Mouse (Mus musculus): ENCODE measurements at regions not wholly inside any gene's neighbourhood (a gene's known extent, or its start where the extent isn't known, plus 50 kb on each side); places are given as distances from the start of the nearest gene placed in this dataset.

GRCm38 (mm10) chr3:54493567-54493966, 132.7 kb downstream of the Postn start:
- no peak for ATAC-seq (ENCODE audit: insufficient number of reproducible peaks, insufficient read depth, low FRiP score, low TSS enrichment)
- WGBS: 79% methylated on average over 3 of the region's 3 CpGs

DNA sequence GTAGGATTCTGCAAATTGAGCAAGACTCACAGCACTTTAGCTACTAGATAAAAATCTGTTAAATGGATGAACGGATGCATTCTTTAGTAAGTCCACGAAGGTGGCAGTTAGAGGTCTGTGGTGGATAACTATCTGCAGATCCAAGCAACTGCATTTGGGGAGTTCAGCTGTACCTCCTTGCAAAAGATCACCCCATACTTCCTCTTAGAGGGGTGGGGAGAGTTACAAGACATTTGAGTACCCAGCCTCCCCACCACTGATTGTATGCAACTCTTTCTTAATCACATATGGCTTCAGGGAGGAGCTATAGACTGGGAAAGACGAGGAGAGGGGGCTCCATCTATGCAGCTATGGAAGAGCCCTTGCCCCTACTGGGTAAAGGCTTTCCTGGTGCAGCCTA, 144.1 kb downstream of the Postn start:
- Histone ChIP-seq H3K27ac (no peak overlapping the region), H3K9me3 (no peaks in the 10 kb centered on the region), H3K4me1 (no peaks in the 10 kb centered on the region), H3K27me3 (no peaks in the 10 kb centered on the region), H3K4me3 (no peak overlapping the region), H3K4me2 (replicated peaks) (no peak overlapping the region), H3K9ac (no peak overlapping the region), H3K36me3 (no peaks in the 10 kb centered on the region)
- ATAC-seq (ENCODE audit: insufficient number of reproducible peaks, insufficient read depth, low FRiP score, low TSS enrichment): no peak
- 71% methylated on average over 3 of the region's 3 CpGs for WGBS

More at GRCm38 (mm10) chr3:54493567-54493966, 132.7 kb downstream of the Postn start:
- Histone ChIP-seq H3K4me1 (no peaks in the 10 kb centered on the region), H3K4me2 (replicated peaks) (no peak overlapping the region), H3K36me3 (no peaks in the 10 kb centered on the region), H3K4me3 (no peak overlapping the region), H3K27me3 (no peaks in the 10 kb centered on the region), H3K9ac (no peak overlapping the region), H3K27ac (no peak overlapping the region), H3K9me3 (no peaks in the 10 kb centered on the region)

DNA sequence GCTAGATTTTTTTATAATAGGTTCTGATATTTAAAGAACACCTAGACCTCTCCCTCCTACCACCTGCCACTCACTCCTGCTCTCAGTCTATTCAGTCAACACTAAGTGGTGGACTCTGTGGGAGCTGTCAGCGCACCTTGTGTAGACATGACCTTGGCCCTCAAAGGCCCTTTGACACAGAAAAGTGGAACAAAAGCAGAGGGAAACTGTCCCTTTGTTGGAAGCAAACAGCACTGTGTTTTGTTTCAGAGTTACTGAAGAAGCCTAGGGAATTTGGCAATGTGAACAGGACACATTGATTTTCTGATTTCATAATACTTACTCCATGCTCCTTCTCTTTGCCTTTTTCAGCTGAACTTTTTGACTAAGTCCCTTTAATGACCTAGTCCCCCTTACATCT, 146.7 kb downstream of the Postn start:
- no peak for ATAC-seq (ENCODE audit: insufficient number of reproducible peaks, insufficient read depth, low FRiP score, low TSS enrichment)
- H3K9me3 ChIP-seq: no peaks in the 10 kb centered on the region
- WGBS: 82% methylated on average over 1 of the region's 1 CpGs
- H3K4me2 ChIP-seq (replicated peaks): no peak overlapping the region
- H3K27me3 ChIP-seq: no peaks in the 10 kb centered on the region
- H3K4me1 ChIP-seq: no peaks in the 10 kb centered on the region
- H3K27ac ChIP-seq: no peak overlapping the region
- no peak overlapping the region for H3K9ac ChIP-seq
- no peaks in the 10 kb centered on the region for H3K36me3 ChIP-seq
- no peak overlapping the region for H3K4me3 ChIP-seq

DNA sequence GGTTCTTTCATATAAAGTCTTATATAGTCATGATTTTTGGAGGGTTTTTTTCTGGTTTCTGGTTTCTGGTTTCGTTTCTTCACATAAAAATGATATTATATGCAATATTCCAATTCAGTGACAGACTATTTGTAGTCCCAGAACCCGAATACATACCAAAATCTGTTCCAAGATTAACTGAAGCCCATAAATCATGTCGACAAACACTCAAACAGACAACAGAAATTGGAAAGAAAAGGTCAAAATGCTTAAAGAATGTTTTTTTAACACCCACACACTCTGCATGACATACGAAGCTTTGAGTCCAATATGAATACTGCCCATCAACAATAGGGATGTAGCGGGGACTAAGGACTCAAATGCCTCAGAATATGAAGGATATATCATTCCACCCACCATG, 148.0 kb downstream of the Postn start:
- H3K27me3 ChIP-seq: no peaks in the 10 kb centered on the region
- no peak overlapping the region for H3K9ac ChIP-seq
- no peaks in the 10 kb centered on the region for H3K9me3 ChIP-seq
- no peak for ATAC-seq (ENCODE audit: insufficient number of reproducible peaks, insufficient read depth, low FRiP score, low TSS enrichment)
- 75% methylated on average over 5 of the region's 5 CpGs for WGBS
- no peaks in the 10 kb centered on the region for H3K36me3 ChIP-seq
- H3K4me3 ChIP-seq: no peak overlapping the region
- no peak overlapping the region for H3K27ac ChIP-seq
- no peak overlapping the region for H3K4me2 ChIP-seq (replicated peaks)
- no peaks in the 10 kb centered on the region for H3K4me1 ChIP-seq

- WGBS: 84% methylated on average over 3 of the region's 3 CpGs
- no peak overlapping the region for H3K9ac ChIP-seq
- no peak overlapping the region for H3K4me2 ChIP-seq (replicated peaks)
- H3K9me3 ChIP-seq: no peaks in the 10 kb centered on the region
- H3K27me3 ChIP-seq: no peaks in the 10 kb centered on the region
- no peak for ATAC-seq (ENCODE audit: insufficient number of reproducible peaks, insufficient read depth, low FRiP score, low TSS enrichment)
- H3K4me1 ChIP-seq: no peaks in the 10 kb centered on the region
- no peaks in the 10 kb centered on the region for H3K36me3 ChIP-seq
- H3K27ac ChIP-seq: no peak overlapping the region
- no peak overlapping the region for H3K4me3 ChIP-seq
Observed at GRCm38 (mm10) chr3:54517251-54517650, 156.3 kb downstream of the Postn start.

GRCm38 (mm10) chr3:54522716-54523115, 161.8 kb downstream of the Postn start:
- Histone ChIP-seq H3K27ac (no peak overlapping the region), H3K36me3 (no peaks in the 10 kb centered on the region), H3K4me3 (no peak overlapping the region), H3K4me2 (replicated peaks) (no peak overlapping the region), H3K9me3 (peaks cover 7% of the 10 kb centered on the region), H3K27me3 (no peaks in the 10 kb centered on the region), H3K9ac (no peak overlapping the region), H3K4me1 (no peaks in the 10 kb centered on the region)
- no peak for ATAC-seq (ENCODE audit: insufficient number of reproducible peaks, insufficient read depth, low FRiP score, low TSS enrichment)
- 77% methylated on average over 2 of the region's 2 CpGs for WGBS

- Histone ChIP-seq H3K27me3 (no peaks in the 10 kb centered on the region), H3K4me3 (no peak overlapping the region), H3K9ac (no peak overlapping the region), H3K4me2 (replicated peaks) (no peak overlapping the region), H3K27ac (no peak overlapping the region), H3K36me3 (no peaks in the 10 kb centered on the region), H3K4me1 (no peaks in the 10 kb centered on the region), H3K9me3 (peaks cover 7% of the 10 kb centered on the region)
- ATAC-seq (ENCODE audit: insufficient number of reproducible peaks, insufficient read depth, low FRiP score, low TSS enrichment): no peak
- 87% methylated on average over 4 of the region's 4 CpGs for whole genome bisulfite sequencing
Observed at GRCm38 (mm10) chr3:54526618-54527017, 165.7 kb downstream of the Postn start.

GRCm38 (mm10) chr3:54528292-54528691, 164.3 kb upstream of the Supt20 start:
- H3K4me3 ChIP-seq: no peak overlapping the region
- no peak overlapping the region for H3K9ac ChIP-seq
- H3K4me2 ChIP-seq (replicated peaks): no peak overlapping the region
- H3K36me3 ChIP-seq: no peaks in the 10 kb centered on the region
- no peaks in the 10 kb centered on the region for H3K4me1 ChIP-seq
- whole genome bisulfite sequencing: 84% methylated on average over 3 of the region's 3 CpGs
- no peaks in the 10 kb centered on the region for H3K27me3 ChIP-seq
- H3K9me3 ChIP-seq: peaks cover 7% of the 10 kb centered on the region
- H3K27ac ChIP-seq: no peak overlapping the region
- no peak for ATAC-seq (ENCODE audit: insufficient number of reproducible peaks, insufficient read depth, low FRiP score, low TSS enrichment)

DNA sequence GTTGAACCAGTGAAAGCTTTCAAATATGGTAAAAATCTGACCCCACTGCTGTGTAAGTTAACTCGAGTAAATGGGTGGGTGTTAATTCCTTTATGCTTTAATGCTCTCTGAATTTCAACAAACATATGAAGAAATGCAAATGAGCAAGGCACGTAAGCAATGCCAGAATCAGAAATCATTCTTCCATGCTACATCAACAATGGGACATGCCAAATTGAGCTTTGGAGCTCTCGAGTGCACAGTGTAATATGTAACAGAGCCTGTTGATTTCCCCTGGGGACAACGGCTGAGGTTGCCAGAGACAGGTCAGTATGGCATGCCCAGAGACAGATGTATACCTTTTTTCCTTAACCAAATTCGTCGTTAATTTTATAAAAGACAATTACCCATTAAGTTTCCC, 162.4 kb upstream of the Supt20 start:
- H3K27ac ChIP-seq: no peak overlapping the region
- no peak overlapping the region for H3K4me2 ChIP-seq (replicated peaks)
- no peak for ATAC-seq (ENCODE audit: insufficient number of reproducible peaks, insufficient read depth, low FRiP score, low TSS enrichment)
- 0 out of 2 replicates have a peak, but pooled peaks cover 2% of the 10 kb centered on the region for H3K4me1 ChIP-seq
- H3K27me3 ChIP-seq: no peaks in the 10 kb centered on the region
- no peaks in the 10 kb centered on the region for H3K36me3 ChIP-seq
- 39% methylated on average over 6 of the region's 6 CpGs for WGBS
- H3K9me3 ChIP-seq: peaks cover 7% of the 10 kb centered on the region
- no peak overlapping the region for H3K9ac ChIP-seq
- no peak overlapping the region for H3K4me3 ChIP-seq

DNA sequence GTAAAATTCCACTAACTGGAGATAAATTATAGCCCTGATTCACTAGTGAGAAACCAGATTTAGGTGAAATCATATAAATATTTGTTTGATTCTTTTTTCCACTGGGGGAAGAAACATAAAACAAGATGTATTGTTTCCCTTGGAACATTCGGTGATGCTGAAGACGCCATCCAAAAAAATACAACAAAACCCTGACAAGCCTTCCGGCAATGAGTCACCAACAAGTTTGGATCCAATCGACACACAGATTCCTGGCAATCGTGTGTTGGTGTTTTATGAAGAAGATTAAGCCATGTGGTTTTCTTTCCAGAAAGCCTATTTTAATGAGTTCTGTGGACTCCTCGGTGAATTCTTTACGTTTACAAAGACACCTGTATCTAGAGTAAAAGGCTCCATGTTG, 157.2 kb upstream of the Supt20 start:
- Histone ChIP-seq H3K4me2 (replicated peaks) (no peak overlapping the region), H3K4me1 (peaks cover 6% of the 10 kb centered on the region; the same call in 1 of the 2 replicates), H3K9ac (no peak overlapping the region), H3K4me3 (no peak overlapping the region), H3K36me3 (no peaks in the 10 kb centered on the region), H3K9me3 (no peaks in the 10 kb centered on the region), H3K27ac (no peak overlapping the region), H3K27me3 (no peaks in the 10 kb centered on the region)
- no peak for ATAC-seq (ENCODE audit: insufficient number of reproducible peaks, insufficient read depth, low FRiP score, low TSS enrichment)
- 85% methylated on average over 7 of the region's 7 CpGs for WGBS

- Histone ChIP-seq H3K4me1 (peaks cover 6% of the 10 kb centered on the region; the same call in 1 of the 2 replicates), H3K4me3 (no peak overlapping the region), H3K27me3 (no peaks in the 10 kb centered on the region), H3K27ac (0 out of 2 replicates have a peak overlapping the region, but pooled peaks have one; percentile 11), H3K9ac (no peak overlapping the region), H3K4me2 (replicated peaks) (no peak overlapping the region), H3K36me3 (no peaks in the 10 kb centered on the region), H3K9me3 (0 out of 2 replicates have a peak, but pooled peaks cover 4% of the 10 kb centered on the region)
- no peak for ATAC-seq (ENCODE audit: insufficient number of reproducible peaks, insufficient read depth, low FRiP score, low TSS enrichment)
- WGBS: 36% methylated on average over 3 of the region's 3 CpGs
Observed at GRCm38 (mm10) chr3:54538055-54538454, 154.6 kb upstream of the Supt20 start.

DNA sequence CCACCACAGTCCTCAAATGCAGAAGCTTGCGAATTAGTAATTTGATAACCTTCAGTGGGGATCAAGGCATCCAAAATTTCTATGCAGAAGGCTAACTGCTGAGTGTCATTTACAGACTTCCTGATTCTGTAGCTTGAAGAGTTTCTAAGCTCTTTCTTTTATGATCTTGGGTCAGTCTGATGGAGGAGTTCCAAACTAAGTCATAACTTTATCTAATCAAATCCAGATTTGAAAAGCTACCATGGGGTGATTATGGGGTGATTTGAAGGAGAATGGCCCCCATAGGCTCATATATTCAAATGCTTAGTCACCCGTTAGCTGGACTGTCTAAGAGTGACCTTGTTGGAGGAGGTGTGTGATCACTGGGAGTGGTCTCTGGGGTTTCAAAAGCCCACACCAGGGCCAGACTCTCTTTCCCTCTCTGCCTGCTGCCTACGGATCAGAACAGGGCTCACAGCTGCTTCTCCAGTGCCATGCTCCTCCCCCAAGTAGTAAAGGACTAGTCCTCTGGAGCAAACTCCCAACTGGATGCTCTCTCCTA, 152.0 kb upstream of the Supt20 start:
- no peaks in the 10 kb centered on the region for H3K27me3 ChIP-seq
- H3K27ac ChIP-seq: no peak overlapping the region
- H3K4me3 ChIP-seq: no peak overlapping the region
- no peak overlapping the region for H3K9ac ChIP-seq
- no peaks in the 10 kb centered on the region for H3K36me3 ChIP-seq
- H3K9me3 ChIP-seq: 0 out of 2 replicates have a peak, but pooled peaks cover 4% of the 10 kb centered on the region
- peaks cover 4% of the 10 kb centered on the region; the same call in 1 of the 2 replicates for H3K4me1 ChIP-seq
- no peak overlapping the region for H3K4me2 ChIP-seq (replicated peaks)
- WGBS: 67% methylated on average over 3 of the region's 3 CpGs
- ATAC-seq (ENCODE audit: insufficient number of reproducible peaks, insufficient read depth, low FRiP score, low TSS enrichment): no peak
